Mouse (Mus musculus): Measurements from ENCODE around the gene Lgals9. TPM values are rescaled to one million over a fixed set of nuclear protein-coding genes. Genes with fewer than 3 reads are reported as not detected.

Gene Lgals9
- total and polyA plus RNA-seq, 2 experiments from 2014 or later = 15.7 to 16.5 TPM

DNA sequence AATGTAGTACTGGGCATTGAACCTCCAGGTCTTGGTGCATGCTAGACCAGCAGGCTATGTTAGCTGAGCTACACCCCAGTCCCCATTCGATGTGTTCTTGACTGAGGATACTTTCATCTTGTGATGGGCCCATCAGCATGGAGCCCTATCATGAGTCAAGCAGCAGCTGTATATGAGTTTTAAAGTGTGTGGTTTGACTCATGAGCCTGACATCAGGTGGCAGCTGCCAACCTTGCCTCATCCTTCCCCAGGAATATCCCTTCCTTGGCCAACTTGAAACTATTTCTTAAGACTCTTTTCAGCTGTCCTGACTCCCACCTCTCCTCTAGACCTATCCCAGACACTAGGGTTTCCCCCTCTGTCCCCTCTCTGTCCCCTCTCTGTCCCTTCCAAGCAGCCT, 41.7 kb downstream of the Lgals9 start:
- no peaks in the 10 kb centered on the region for H3K36me3 ChIP-seq (ENCODE audit: insufficient read depth, low read length)
- ATAC-seq (ENCODE audit: low FRiP score) = no peak
- WGBS = 93% methylated on average over 1 of the region's 1 CpGs

DNA sequence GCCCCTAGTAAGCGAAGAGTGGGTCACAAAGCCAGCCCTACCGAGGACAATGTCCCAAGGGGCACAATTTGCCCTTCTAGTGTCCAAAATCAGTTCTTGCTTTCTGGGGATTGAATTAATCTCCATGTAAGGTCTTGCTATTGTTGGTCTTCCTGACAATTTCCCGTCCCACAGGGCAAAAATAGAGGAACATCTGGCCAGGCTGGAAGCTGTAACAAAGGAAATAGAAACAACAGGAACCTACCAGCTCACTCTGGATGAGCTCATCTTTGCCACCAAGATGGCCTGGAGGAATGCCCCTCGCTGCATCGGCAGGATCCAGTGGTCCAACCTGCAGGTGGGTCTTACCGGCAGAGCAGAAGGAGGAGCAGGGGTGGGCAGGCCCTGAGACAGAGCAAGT, 49.6 kb downstream of the Lgals9 start:
- 80% methylated on average over 6 of the region's 6 CpGs for WGBS
- Histone ChIP-seq H3K27me3 (ENCODE audit: insufficient read depth, low read length) (no peaks in the 10 kb centered on the region), H3K9me3 (ENCODE audit: low read length) (no peaks in the 10 kb centered on the region), H3K9ac (replicated peaks; ENCODE audit: low read length, poor library complexity, severe bottlenecking) (no peak overlapping the region), H3K4me3 (ENCODE audit: low read depth, low read length) (no peak overlapping the region), H3K4me1 (ENCODE audit: insufficient read depth, low read length) (no peaks in the 10 kb centered on the region), H3K4me2 (ENCODE audit: low read depth, low read length, poor library complexity, severe bottlenecking) (no peak overlapping the region), H3K27ac (ENCODE audit: low read depth, low read length) (no peak overlapping the region), H3K36me3 (ENCODE audit: insufficient read depth, low read length) (no peaks in the 10 kb centered on the region)
- TF ChIP-seq CTCF (IDR thresholded peaks at IDR 0.05) = no peak
- DNase-seq (ENCODE audit: low spot score) (no peak), ATAC-seq (ENCODE audit: low FRiP score) (no peak)

More for the DNA sequence above, 41.7 kb downstream of the Lgals9 start:
- H3K9me3 ChIP-seq (ENCODE audit: low read length) = no peaks in the 10 kb centered on the region
- H3K9ac ChIP-seq (replicated peaks; ENCODE audit: low read length, poor library complexity, severe bottlenecking) = no peak overlapping the region
- no peak for DNase-seq (ENCODE audit: low spot score)
- no peak for TF ChIP-seq CTCF (IDR thresholded peaks at IDR 0.05)
- no peak overlapping the region for H3K27ac ChIP-seq (ENCODE audit: low read depth, low read length)
- no peak overlapping the region for H3K4me2 ChIP-seq (ENCODE audit: low read depth, low read length, poor library complexity, severe bottlenecking)
- no peaks in the 10 kb centered on the region for H3K27me3 ChIP-seq (ENCODE audit: insufficient read depth, low read length)
- no peak overlapping the region for H3K4me3 ChIP-seq (ENCODE audit: low read depth, low read length)
- no peaks in the 10 kb centered on the region for H3K4me1 ChIP-seq (ENCODE audit: insufficient read depth, low read length)

DNA sequence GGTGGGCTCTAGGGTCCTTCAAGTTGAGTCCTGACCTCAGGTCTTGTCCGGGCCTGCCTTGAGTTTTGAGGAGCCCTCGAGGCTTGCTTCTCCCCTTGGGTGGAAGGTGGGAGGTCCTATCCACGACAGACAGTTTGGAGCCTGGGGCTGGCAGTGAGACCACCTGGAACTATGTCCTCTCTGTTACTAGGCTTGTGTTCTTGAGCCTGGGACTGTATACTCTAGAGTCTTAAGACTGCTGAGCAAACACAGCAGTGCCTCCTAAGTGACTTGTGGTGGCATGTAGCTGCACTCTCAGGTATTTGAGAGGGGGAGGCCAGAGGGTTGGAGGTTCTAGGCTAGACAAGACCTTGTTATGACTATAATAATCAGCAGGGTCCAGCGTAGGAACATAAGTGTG, 50.0 kb downstream of the Lgals9 start:
- no peaks in the 10 kb centered on the region for H3K36me3 ChIP-seq (ENCODE audit: insufficient read depth, low read length)
- no peaks in the 10 kb centered on the region for H3K9me3 ChIP-seq (ENCODE audit: low read length)
- DNase-seq (ENCODE audit: low spot score) (no peak), ATAC-seq (ENCODE audit: low FRiP score) (no peak)
- H3K27me3 ChIP-seq (ENCODE audit: insufficient read depth, low read length) = no peaks in the 10 kb centered on the region
- TF ChIP-seq CTCF (IDR thresholded peaks at IDR 0.05) = no peak
- H3K4me3 ChIP-seq (ENCODE audit: low read depth, low read length) = no peak overlapping the region
- no peaks in the 10 kb centered on the region for H3K4me1 ChIP-seq (ENCODE audit: insufficient read depth, low read length)
- no peak overlapping the region for H3K4me2 ChIP-seq (ENCODE audit: low read depth, low read length, poor library complexity, severe bottlenecking)
- no peak overlapping the region for H3K9ac ChIP-seq (replicated peaks; ENCODE audit: low read length, poor library complexity, severe bottlenecking)
- 86% methylated on average over 4 of the region's 4 CpGs for WGBS
- H3K27ac ChIP-seq (ENCODE audit: low read depth, low read length) = no peak overlapping the region

DNA sequence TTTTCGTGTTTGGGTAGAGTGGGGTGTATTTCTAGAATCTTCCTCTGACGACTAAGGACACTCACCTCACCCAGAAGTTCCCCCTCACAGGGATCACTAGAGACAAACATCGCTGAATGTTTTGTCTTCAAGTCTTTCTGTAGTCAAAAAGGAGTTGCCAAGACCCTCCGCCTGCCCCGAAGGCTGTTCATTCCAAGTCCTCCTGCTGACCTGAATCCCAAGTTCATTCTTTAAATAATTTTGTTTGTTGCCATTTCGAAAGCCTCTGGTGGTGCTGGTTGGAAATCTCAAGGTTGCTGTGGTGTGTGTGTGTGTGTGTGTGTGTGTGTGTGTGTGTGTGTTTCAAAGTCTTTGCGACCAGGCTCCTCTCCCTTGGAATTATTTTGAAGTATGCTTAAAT, 50.4 kb downstream of the Lgals9 start:
- H3K9ac ChIP-seq (replicated peaks; ENCODE audit: low read length, poor library complexity, severe bottlenecking) = no peak overlapping the region
- ATAC-seq (ENCODE audit: low FRiP score) (no peak), DNase-seq (ENCODE audit: low spot score) (no peak)
- H3K27ac ChIP-seq (ENCODE audit: low read depth, low read length) = no peak overlapping the region
- TF ChIP-seq CTCF (IDR thresholded peaks at IDR 0.05) = no peak
- H3K9me3 ChIP-seq (ENCODE audit: low read length) = no peaks in the 10 kb centered on the region
- no peaks in the 10 kb centered on the region for H3K27me3 ChIP-seq (ENCODE audit: insufficient read depth, low read length)
- no peak overlapping the region for H3K4me3 ChIP-seq (ENCODE audit: low read depth, low read length)
- 80% methylated on average over 7 of the region's 7 CpGs for WGBS
- H3K36me3 ChIP-seq (ENCODE audit: insufficient read depth, low read length) = no peaks in the 10 kb centered on the region
- H3K4me1 ChIP-seq (ENCODE audit: insufficient read depth, low read length) = no peaks in the 10 kb centered on the region
- no peak overlapping the region for H3K4me2 ChIP-seq (ENCODE audit: low read depth, low read length, poor library complexity, severe bottlenecking)

DNA sequence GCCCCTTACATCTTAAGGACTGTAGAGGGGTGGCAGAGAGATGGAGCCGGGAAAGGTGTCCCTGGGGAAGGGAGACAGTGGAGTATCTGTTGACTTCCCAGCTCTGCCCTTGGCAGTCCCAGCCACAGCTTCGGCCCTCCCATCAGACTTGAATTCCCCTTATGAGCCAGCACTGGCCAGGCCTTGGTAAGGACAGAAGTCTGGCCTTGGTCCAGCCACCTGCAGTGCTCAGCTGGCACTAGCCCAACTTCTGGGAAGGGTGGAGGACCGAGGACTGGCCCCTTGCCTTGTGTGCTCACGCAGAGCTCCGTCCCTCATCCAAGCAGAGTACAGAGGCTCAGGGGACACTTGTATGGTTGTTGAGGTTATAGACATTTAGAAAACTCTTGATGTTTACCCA, 55.4 kb downstream of the Lgals9 start:
- no peak overlapping the region for H3K27ac ChIP-seq (ENCODE audit: low read depth, low read length)
- no peak overlapping the region for H3K4me3 ChIP-seq (ENCODE audit: low read depth, low read length)
- no peaks in the 10 kb centered on the region for H3K36me3 ChIP-seq (ENCODE audit: insufficient read depth, low read length)
- no peaks in the 10 kb centered on the region for H3K4me1 ChIP-seq (ENCODE audit: insufficient read depth, low read length)
- H3K4me2 ChIP-seq (ENCODE audit: low read depth, low read length, poor library complexity, severe bottlenecking) = no peak overlapping the region
- peaks cover 19% of the 10 kb centered on the region; the same call in 1 of the 2 replicates for H3K27me3 ChIP-seq (ENCODE audit: insufficient read depth, low read length)
- no peaks in the 10 kb centered on the region for H3K9me3 ChIP-seq (ENCODE audit: low read length)
- DNase-seq (ENCODE audit: low spot score) (peak; percentile 88), ATAC-seq (ENCODE audit: low FRiP score) (no peak)
- no peak overlapping the region for H3K9ac ChIP-seq (replicated peaks; ENCODE audit: low read length, poor library complexity, severe bottlenecking)
- WGBS = 51% methylated on average over 5 of the region's 5 CpGs
- no peak for TF ChIP-seq CTCF (IDR thresholded peaks at IDR 0.05)

DNA sequence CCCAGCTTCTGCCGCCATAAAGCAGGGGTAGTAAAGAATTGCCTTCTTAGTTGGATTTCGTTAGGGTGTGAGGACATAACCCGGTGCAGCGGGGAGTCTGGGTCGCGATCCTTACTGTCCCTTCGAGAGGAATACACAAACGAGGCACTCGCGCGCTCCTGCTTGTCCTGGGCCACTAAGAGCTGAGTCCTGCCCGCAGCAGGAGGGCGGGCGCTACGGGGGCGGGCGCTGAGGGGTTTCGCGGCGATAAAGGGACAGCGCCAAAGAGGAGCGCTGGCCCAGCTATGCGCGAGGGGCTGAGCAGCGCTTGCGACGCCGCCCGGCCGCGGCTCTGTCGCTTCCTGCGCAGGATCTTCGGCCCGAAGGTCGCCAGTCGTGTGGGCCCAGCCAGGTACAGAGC, 59.8 kb downstream of the Lgals9 start:
- ATAC-seq (ENCODE audit: low FRiP score) (no peak), DNase-seq (ENCODE audit: low spot score) (peak; percentile 3)
- Histone ChIP-seq H3K4me2 (ENCODE audit: low read depth, low read length, poor library complexity, severe bottlenecking) (peak overlapping the region; percentile 50), H3K27me3 (ENCODE audit: insufficient read depth, low read length) (peaks cover 36% of the 10 kb centered on the region), H3K4me3 (ENCODE audit: low read depth, low read length) (peak overlapping the region; percentile 33), H3K9ac (replicated peaks; ENCODE audit: low read length, poor library complexity, severe bottlenecking) (no peak overlapping the region), H3K27ac (ENCODE audit: low read depth, low read length) (no peak overlapping the region), H3K36me3 (ENCODE audit: insufficient read depth, low read length) (no peaks in the 10 kb centered on the region), H3K4me1 (ENCODE audit: insufficient read depth, low read length) (no peaks in the 10 kb centered on the region), H3K9me3 (ENCODE audit: low read length) (no peaks in the 10 kb centered on the region)
- WGBS = under 1% methylated on average over 37 of the region's 37 CpGs
- no peak for TF ChIP-seq CTCF (IDR thresholded peaks at IDR 0.05)
